Mouse (Mus musculus): ENCODE measurements at regions not wholly inside any gene's neighbourhood (a gene's known extent, or its start where the extent isn't known, plus 50 kb on each side); places are given as distances from the start of the nearest gene placed in this dataset.
A peak's percentile ranks its signal among the peaks of the same experiment; 100 is the strongest.

GRCm38 (mm10) chr3:18667726-18668125 is 719.5 kb downstream of the Cypt12 start:
- DNase-seq (ENCODE audit: low spot score): no peak

GRCm38 (mm10) chr3:18668936-18669335 is 720.7 kb downstream of the Cypt12 start:
- no peak for DNase-seq (ENCODE audit: low spot score)

GRCm38 (mm10) chr3:18670203-18670700 is 722.0 kb downstream of the Cypt12 start:
- no peak for DNase-seq (ENCODE audit: low spot score)

- no peak for DNase-seq (ENCODE audit: low spot score)
These were observed 723.5 kb downstream of the Cypt12 start for GRCm38 (mm10) chr3:18671681-18672080.

- DNase-seq (ENCODE audit: low spot score): no peak
These were observed 735.3 kb downstream of the Cypt12 start for GRCm38 (mm10) chr3:18683346-18684101.

- no peak for DNase-seq (ENCODE audit: low spot score)
These were observed 747.0 kb downstream of the Cypt12 start for GRCm38 (mm10) chr3:18695113-18695792.

- no peak for DNase-seq (ENCODE audit: low spot score)
These were observed 748.9 kb downstream of the Cypt12 start for GRCm38 (mm10) chr3:18696981-18697660.

GRCm38 (mm10) chr3:18698106-18698505 is 749.9 kb downstream of the Cypt12 start:
- DNase-seq (ENCODE audit: low spot score): no peak

GRCm38 (mm10) chr3:18705165-18705564 is 757.0 kb downstream of the Cypt12 start:
- DNase-seq (ENCODE audit: low spot score): no peak

GRCm38 (mm10) chr3:18705756-18706155 is 757.5 kb downstream of the Cypt12 start:
- no peak for DNase-seq (ENCODE audit: low spot score)

- DNase-seq (ENCODE audit: low spot score): no peak
These were observed 758.1 kb downstream of the Cypt12 start for GRCm38 (mm10) chr3:18706356-18706755.

- no peak for DNase-seq (ENCODE audit: low spot score)
These were observed 759.5 kb downstream of the Cypt12 start for GRCm38 (mm10) chr3:18707730-18708129.

- no peak for DNase-seq (ENCODE audit: low spot score)
These were observed 763.5 kb downstream of the Cypt12 start for GRCm38 (mm10) chr3:18711661-18712060.

GRCm38 (mm10) chr3:18713986-18714385 is 765.8 kb downstream of the Cypt12 start:
- DNase-seq (ENCODE audit: low spot score): no peak

GRCm38 (mm10) chr3:18714968-18715630 is 766.9 kb downstream of the Cypt12 start:
- no peak for DNase-seq (ENCODE audit: low spot score)

GRCm38 (mm10) chr3:18715776-18716175 is 767.6 kb downstream of the Cypt12 start:
- DNase-seq (ENCODE audit: low spot score): peak; percentile 36

GRCm38 (mm10) chr3:18725507-18725906 is 777.3 kb downstream of the Cypt12 start:
- no peak for DNase-seq (ENCODE audit: low spot score)

GRCm38 (mm10) chr3:18731251-18731650 is 783.0 kb downstream of the Cypt12 start:
- DNase-seq (ENCODE audit: low spot score): no peak

GRCm38 (mm10) chr3:18731674-18732073 is 783.5 kb downstream of the Cypt12 start:
- DNase-seq (ENCODE audit: low spot score): no peak

- DNase-seq (ENCODE audit: low spot score): no peak
These were observed 785.3 kb downstream of the Cypt12 start for GRCm38 (mm10) chr3:18733540-18733939.

GRCm38 (mm10) chr3:18738946-18739345 is 790.7 kb downstream of the Cypt12 start:
- DNase-seq (ENCODE audit: low spot score): no peak

- no peak for DNase-seq (ENCODE audit: low spot score)
These were observed 792.1 kb downstream of the Cypt12 start for GRCm38 (mm10) chr3:18740344-18740743.
